Mouse (Mus musculus) cortical plate, adult 2 months (tissue): ENCODE measurements around the gene Zfp775. TPM values are rescaled to one million over a fixed set of nuclear protein-coding genes. Genes with fewer than 3 reads are reported as not detected.

Experiments
- H3K27ac ChIP-seq: fragments of 200-500 bp; 2 replicates; pipeline ENCODE4 v1.5.1; 2012; ENCODE audit warnings: low read length, control low read depth, inconsistent platforms; ENCODE audit not compliant: insufficient read depth
- H3K4me1 ChIP-seq: fragments of 200-500 bp; 2 replicates; pipeline ENCODE4 v1.6.1; 2011; ENCODE audit warnings: low read length; ENCODE audit not compliant: control insufficient read depth, insufficient read depth
- H3K4me3 ChIP-seq: fragments of 200-500 bp; 2 replicates; pipeline ENCODE4 v1.5.1; 2011; ENCODE audit warnings: mild to moderate bottlenecking, low read length, control low read depth; ENCODE audit not compliant: insufficient read depth
- CTCF ChIP-seq: fragments of 200-500 bp; IDR thresholded peaks from 2 replicates; pipeline ENCODE4 v1.5.1; 2011; ENCODE audit warnings: mild to moderate bottlenecking, control low read depth, low read length; ENCODE audit not compliant: insufficient read depth; ENCODE audit errors: extremely low read depth
- POLR2A ChIP-seq: fragments of 200-500 bp; IDR thresholded peaks from 2 replicates; pipeline ENCODE4 v1.6.1; 2011; ENCODE audit warnings: mild to moderate bottlenecking, low read length, control low read depth; ENCODE audit not compliant: insufficient read depth; ENCODE audit errors: extremely low read depth
- polyA plus RNA-seq: library from polyadenylated mRNA; depleted of rRNA; stranded (reverse); fragments of >200 nt; gene quantifications from 2 replicates; pipeline ENCODE4 v1.2.3, GENCODE M21; 2012; rRNA removed

Zfp775 gene
- polyA plus RNA-seq, 1 experiment: 6.8 TPM

- H3K27ac ChIP-seq: no peak overlapping the region
- no peak for TF ChIP-seq POLR2A
- TF ChIP-seq CTCF: no peak
- no peaks in the 10 kb centered on the region for H3K4me1 ChIP-seq
- H3K4me3 ChIP-seq: no peak overlapping the region
These were observed 56.9 kb downstream of the Zfp775 start for GRCm38 (mm10) chr6:48658721-48659120.

DNA sequence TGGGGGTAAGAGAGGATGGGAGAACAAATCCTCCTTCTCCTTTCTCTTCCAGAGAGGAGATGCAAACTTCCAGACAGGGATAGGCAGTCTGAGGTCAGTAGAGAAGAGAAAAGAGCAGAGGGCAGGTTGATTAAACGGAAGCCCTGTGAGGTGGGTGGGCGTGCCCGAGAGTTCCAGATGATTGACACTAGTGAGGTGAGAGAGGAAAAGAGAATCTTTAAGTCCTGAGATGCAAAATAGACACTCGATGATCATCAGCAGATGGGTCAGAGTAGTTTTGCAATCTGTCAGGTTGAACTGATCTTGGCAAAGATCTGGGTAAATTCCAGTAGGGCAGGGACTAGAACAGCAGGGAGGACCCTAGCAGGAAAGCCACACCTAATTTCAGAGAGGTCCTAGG is 62.9 kb downstream of the Zfp775 start:
- TF ChIP-seq CTCF (no peak), POLR2A (no peak)
- no peaks in the 10 kb centered on the region for H3K4me1 ChIP-seq
- H3K27ac ChIP-seq: no peak overlapping the region
- H3K4me3 ChIP-seq: no peak overlapping the region

DNA sequence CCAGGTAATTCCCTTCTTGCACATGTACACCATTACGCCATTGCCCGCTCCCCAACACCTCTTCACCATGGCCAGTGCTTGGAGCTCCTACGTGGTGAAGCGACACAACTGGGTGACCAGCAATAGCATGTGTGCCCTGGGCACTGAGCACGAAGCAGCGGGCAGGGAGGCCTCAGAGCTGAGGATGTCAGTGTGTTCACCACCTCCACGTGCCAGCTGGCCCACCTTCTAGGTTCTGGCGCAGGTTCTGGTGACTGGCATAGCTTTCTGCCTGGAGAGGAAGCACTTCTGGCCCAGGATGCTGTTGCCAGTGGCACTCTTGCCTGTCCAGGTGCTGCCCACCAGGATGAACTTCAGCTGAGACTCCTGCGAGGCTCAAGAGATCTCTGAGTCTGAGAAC is 63.6 kb downstream of the Zfp775 start:
- H3K4me3 ChIP-seq: no peak overlapping the region
- H3K4me1 ChIP-seq: no peaks in the 10 kb centered on the region
- H3K27ac ChIP-seq: no peak overlapping the region
- no peak for TF ChIP-seq POLR2A
- TF ChIP-seq CTCF: no peak

DNA sequence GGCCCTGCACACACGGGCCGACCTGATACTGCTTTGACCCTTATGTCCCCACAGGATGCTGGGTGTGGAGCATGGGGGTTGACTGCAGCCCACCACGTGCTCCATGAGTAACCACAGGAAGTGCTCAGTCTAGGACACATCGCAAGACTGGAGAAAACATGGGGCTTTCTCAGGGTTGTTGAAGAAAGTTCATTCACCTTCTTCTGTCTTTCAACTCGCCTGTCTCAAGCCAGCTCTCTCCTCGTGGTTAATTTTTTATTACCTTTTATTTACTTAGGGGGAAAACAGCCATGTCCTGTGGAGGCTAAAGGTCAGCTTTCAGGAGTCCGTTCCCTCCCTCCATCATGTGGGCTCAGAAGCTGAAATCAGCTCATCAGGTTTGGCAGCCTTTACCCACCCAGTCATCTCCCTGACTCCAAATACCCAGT is 64.3 kb downstream of the Zfp775 start:
- no peaks in the 10 kb centered on the region for H3K4me1 ChIP-seq
- H3K4me3 ChIP-seq: no peak overlapping the region
- H3K27ac ChIP-seq: no peak overlapping the region
- TF ChIP-seq CTCF (no peak), POLR2A (no peak)

- Histone ChIP-seq H3K4me3 (no peak overlapping the region), H3K27ac (no peak overlapping the region), H3K4me1 (no peaks in the 10 kb centered on the region)
- no peak for TF ChIP-seq POLR2A
- no peak for TF ChIP-seq CTCF
These were observed 66.2 kb downstream of the Zfp775 start for GRCm38 (mm10) chr6:48668022-48668421.

DNA sequence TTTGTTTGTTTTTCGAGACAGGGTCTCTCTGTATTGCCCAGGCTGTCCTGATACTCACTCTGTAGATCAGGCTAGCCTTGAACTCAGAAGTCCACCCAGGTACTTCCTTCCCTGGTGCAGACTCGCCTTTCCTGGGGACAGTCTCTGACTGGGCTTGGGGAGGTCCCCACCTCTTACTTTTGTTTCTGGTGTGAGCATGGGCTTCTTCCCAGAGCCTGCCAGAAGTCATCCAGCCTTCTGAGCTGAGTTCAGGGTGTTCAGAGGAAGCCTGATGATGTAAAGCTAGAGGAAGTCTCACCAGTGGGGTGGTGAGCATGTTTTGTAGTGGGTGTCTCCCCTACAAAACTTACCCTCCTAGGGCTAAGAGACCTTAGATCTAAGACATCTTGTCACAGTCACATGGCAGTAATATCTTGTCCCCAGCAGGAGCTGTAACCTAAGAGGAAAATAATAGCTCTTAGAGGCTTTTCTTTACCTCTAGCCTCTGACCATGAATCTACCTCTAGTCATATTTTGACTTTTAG is 67.6 kb downstream of the Zfp775 start:
- Histone ChIP-seq H3K4me3 (no peak overlapping the region), H3K4me1 (no peaks in the 10 kb centered on the region), H3K27ac (no peak overlapping the region)
- TF ChIP-seq POLR2A: no peak
- TF ChIP-seq CTCF: no peak

Other genes starting within 250 kb of the Zfp775 start
- 44.5 and 44.9 TPM in 2 replicates for gene Krba1, start 206.5 kb upstream of the Zfp775 start, polyA plus RNA-seq
- gene Zfp467, start 156.2 kb upstream of the Zfp775 start, polyA plus RNA-seq: 25.4 and 26.9 TPM in 2 replicates
- gene Sspo, start 153.8 kb upstream of the Zfp775 start, polyA plus RNA-seq: 3.2 and 4.1 TPM in 2 replicates
- gene Atp6v0e2, start 64.4 kb upstream of the Zfp775 start, polyA plus RNA-seq: 508 and 534 TPM in 2 replicates
- 22.7 and 25.2 TPM in 2 replicates for gene Lrrc61, start 47.3 kb upstream of the Zfp775 start, polyA plus RNA-seq
- gene Rarres2, start 29.3 kb upstream of the Zfp775 start, polyA plus RNA-seq: 17.2 and 23.2 TPM in 2 replicates
- 1.1 TPM in 1 of 2 replicates, not detected in the other for gene Gm45021, start 12.5 kb upstream of the Zfp775 start, polyA plus RNA-seq
- 81.8 and 96.1 TPM in 2 replicates for gene Repin1, start 8.2 kb upstream of the Zfp775 start, polyA plus RNA-seq
- gene Gm44965, start 8.1 kb upstream of the Zfp775 start, polyA plus RNA-seq: 0.56 TPM in 1 of 2 replicates, not detected in the other
- gene AI854703, start 24.7 kb downstream of the Zfp775 start, polyA plus RNA-seq: 28.3 and 28.4 TPM in 2 replicates
- 1.2 and 1.9 TPM in 2 replicates for gene Gimap8, start 45.2 kb downstream of the Zfp775 start, polyA plus RNA-seq
- 0.65 and 0.66 TPM in 2 replicates for gene Gimap9, start 74.1 kb downstream of the Zfp775 start, polyA plus RNA-seq
- gene Gimap4, start 82.5 kb downstream of the Zfp775 start, polyA plus RNA-seq: 0.31 and 0.51 TPM in 2 replicates
- gene Gimap6, start 106.2 kb downstream of the Zfp775 start, polyA plus RNA-seq: 3.6 and 5.1 TPM in 2 replicates
- 1.0 TPM in 2 replicates for gene Gm28053, start 116.5 kb downstream of the Zfp775 start, polyA plus RNA-seq
- gene Gimap7, start 116.6 kb downstream of the Zfp775 start, polyA plus RNA-seq: not detected in 2 replicates
- gene Gimap1, start 137.0 kb downstream of the Zfp775 start, polyA plus RNA-seq: 1.5 and 1.7 TPM in 2 replicates
- 0.75 and 0.78 TPM in 2 replicates for gene Gimap5, start 144.1 kb downstream of the Zfp775 start, polyA plus RNA-seq
- 0.15 and 0.38 TPM in 2 replicates for gene Gimap3, start 168.8 kb downstream of the Zfp775 start, polyA plus RNA-seq
- gene Tmem176a, start 238.9 kb downstream of the Zfp775 start, polyA plus RNA-seq: 25.6 and 25.8 TPM in 2 replicates
- 75.5 and 76.3 TPM in 2 replicates for gene Tmem176b, start 239.4 kb downstream of the Zfp775 start, polyA plus RNA-seq